Mouse (Mus musculus) testis, adult 2 months (tissue): ENCODE measurements around the gene Kcng4. TPM values are rescaled to one million over a fixed set of nuclear protein-coding genes. Genes with fewer than 3 reads are reported as not detected.
A peak's percentile ranks its signal among the peaks of the same experiment; 100 is the strongest.

ENCODE experiments used
- H3K27ac ChIP-seq: fragments of 200-500 bp; 2 replicates; pipeline ENCODE4 v1.5.1; 2012; ENCODE audit warnings: low read depth, low read length; ENCODE audit not compliant: control insufficient read depth, insufficient read depth
- H3K27me3 ChIP-seq: fragments of 200-500 bp; 2 replicates; pipeline ENCODE4 v1.6.1; 2012; ENCODE audit warnings: mild to moderate bottlenecking, low read length, moderate library complexity; ENCODE audit not compliant: control insufficient read depth, insufficient read depth
- H3K36me3 ChIP-seq: fragments of 200-500 bp; 2 replicates; pipeline ENCODE4 v1.6.1; 2012; ENCODE audit warnings: mild to moderate bottlenecking, low read length; ENCODE audit not compliant: control insufficient read depth, insufficient read depth
- H3K4me1 ChIP-seq: fragments of 200-500 bp; 2 replicates; pipeline ENCODE4 v1.6.1; 2012; ENCODE audit warnings: low read length; ENCODE audit not compliant: control insufficient read depth, insufficient read depth
- H3K4me3 ChIP-seq: fragments of 200-500 bp; 2 replicates; pipeline ENCODE4 v1.5.1; 2012; ENCODE audit warnings: low read depth, mild to moderate bottlenecking, low read length, moderate library complexity, mixed read lengths; ENCODE audit not compliant: control insufficient read depth
- CTCF ChIP-seq: fragments of 200-500 bp; IDR thresholded peaks from 2 replicates; pipeline ENCODE4 v1.5.1; 2012; ENCODE audit warnings: low read depth, mild to moderate bottlenecking, inconsistent platforms, low read length, moderate library complexity; ENCODE audit not compliant: control insufficient read depth, insufficient read depth, insufficient replicate concordance
- POLR2A ChIP-seq: fragments of 200-500 bp; IDR thresholded peaks from 2 replicates; pipeline ENCODE4 v1.6.1; 2012; ENCODE audit warnings: low read depth, mild to moderate bottlenecking, inconsistent platforms, low read length, moderate library complexity; ENCODE audit not compliant: control insufficient read depth
- polyA plus RNA-seq: library from polyadenylated mRNA; depleted of rRNA; stranded (reverse); fragments of >200 nt; gene quantifications from 2 replicates; pipeline ENCODE4 v1.2.3, GENCODE M21; 2012

Gene Kcng4
- polyA plus RNA-seq, 1 experiment: 13.3 TPM

DNA sequence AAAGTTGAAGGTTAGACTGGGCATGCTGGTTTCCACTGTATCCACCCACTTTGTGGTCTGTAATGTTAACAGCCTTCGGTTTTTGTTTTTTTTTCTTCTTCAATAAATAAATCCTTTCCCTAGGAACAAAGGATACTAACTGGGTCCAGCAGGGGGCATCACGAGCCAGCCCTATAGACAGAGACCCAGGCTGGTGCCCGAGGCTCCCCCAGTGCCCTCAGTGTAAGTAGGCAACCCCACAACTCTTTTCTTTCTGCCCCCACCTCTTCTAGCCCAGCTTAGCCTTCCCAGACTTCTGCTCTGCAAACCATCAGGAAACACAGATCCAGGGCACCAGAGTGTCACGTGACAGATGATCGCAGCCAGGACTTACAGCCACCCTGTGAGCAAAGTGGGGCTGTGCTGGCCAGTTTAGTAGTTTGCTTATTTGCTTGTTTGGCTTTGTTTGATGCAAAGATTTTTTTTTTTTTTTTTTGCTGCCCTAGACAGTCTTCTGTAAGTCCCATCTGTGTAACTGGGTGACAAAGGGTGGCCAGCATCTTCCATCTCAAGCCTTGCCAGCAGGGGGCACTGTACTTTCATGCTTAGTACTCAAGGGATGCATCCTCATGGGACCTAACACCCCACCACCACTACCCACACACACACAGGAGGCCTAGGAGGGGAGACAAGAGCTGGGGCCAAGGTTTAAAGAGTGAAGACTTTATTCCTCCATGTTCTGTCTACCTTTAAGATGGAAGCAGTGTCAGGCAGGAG is 21.4 kb upstream of the Kcng4 start:
- Histone ChIP-seq H3K4me3 (no peak overlapping the region), H3K27ac (no peak overlapping the region), H3K27me3 (no peaks in the 10 kb centered on the region), H3K4me1 (peaks cover 18% of the 10 kb centered on the region), H3K36me3 (no peaks in the 10 kb centered on the region)
- no peak for TF ChIP-seq POLR2A
- peak; percentile 55; the same call in 1 of the 2 replicates for TF ChIP-seq CTCF

DNA sequence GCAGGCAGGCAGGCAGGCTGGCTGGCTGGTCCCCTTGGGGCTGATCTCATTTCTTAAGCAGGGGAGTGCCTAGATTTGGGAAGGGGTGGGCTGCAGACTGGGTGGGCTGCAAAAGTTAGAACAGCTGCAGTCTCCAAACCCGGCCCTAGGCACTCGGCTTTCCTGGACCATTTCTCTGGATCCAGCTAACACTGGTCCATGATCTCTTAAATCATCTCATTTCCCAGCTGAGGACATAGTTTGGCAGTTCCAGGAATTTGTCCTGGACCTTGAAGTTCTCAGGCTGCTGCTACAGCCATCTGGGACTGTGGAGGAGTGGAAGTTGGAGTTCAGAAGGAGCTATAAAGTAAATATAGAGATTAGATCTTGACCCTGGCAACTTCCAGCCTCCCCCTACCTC is 15.8 kb upstream of the Kcng4 start:
- no peaks in the 10 kb centered on the region for H3K4me1 ChIP-seq
- H3K36me3 ChIP-seq: no peaks in the 10 kb centered on the region
- no peak overlapping the region for H3K4me3 ChIP-seq
- no peak overlapping the region for H3K27ac ChIP-seq
- no peaks in the 10 kb centered on the region for H3K27me3 ChIP-seq
- TF ChIP-seq CTCF (no peak), POLR2A (no peak)

GRCm38 (mm10) chr8:119646846-119647245 is 11.4 kb upstream of the Kcng4 start:
- TF ChIP-seq POLR2A (no peak), CTCF (no peak)
- no peaks in the 10 kb centered on the region for H3K36me3 ChIP-seq
- H3K4me3 ChIP-seq: no peak overlapping the region

GRCm38 (mm10) chr8:119646197-119646596 is 10.7 kb upstream of the Kcng4 start:
- no peak for TF ChIP-seq POLR2A
- peak; percentile 47; the same call in 1 of the 2 replicates for TF ChIP-seq CTCF
- no peaks in the 10 kb centered on the region; the same call in 1 of the 2 replicates for H3K4me1 ChIP-seq
- no peaks in the 10 kb centered on the region for H3K27me3 ChIP-seq
- peak overlapping the region; percentile 73 for H3K27ac ChIP-seq
- no peaks in the 10 kb centered on the region for H3K36me3 ChIP-seq
- no peak overlapping the region for H3K4me3 ChIP-seq

More at GRCm38 (mm10) chr8:119646846-119647245, 11.4 kb upstream of the Kcng4 start:
- Histone ChIP-seq H3K27me3 (no peaks in the 10 kb centered on the region), H3K4me1 (no peaks in the 10 kb centered on the region), H3K27ac (peak overlapping the region; percentile 73)

DNA sequence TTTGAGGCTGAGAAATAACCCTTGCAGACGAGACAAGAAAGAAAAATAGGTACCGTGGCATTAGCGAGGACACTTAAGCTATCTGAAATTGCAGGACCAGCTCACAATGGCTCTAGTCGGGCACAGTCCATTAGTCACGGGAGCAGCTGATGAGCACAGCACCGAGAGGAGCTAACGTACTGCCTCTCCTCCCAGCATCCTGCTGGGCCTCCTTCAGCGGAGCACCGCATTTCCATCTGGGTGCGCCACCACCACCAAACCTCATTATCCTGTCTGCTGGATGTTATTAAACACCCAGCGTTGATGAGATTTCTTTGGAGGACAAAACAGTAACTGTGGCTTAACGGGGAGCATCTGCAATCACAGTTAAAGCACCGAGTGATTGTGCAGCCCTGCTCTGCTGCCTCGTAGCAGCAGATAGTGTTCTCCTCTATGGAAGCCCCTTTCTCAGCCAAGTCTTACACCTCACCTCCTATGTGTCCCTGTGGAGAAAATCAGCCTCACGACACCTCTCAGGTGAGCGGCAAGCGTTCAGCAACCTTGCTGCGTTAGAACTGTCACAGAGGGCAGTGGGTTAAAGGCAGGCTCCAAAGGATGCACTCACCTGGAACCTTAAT is 9.6 kb upstream of the Kcng4 start:
- TF ChIP-seq CTCF (no peak), POLR2A (no peak)
- no peaks in the 10 kb centered on the region; the same call in 1 of the 2 replicates for H3K4me1 ChIP-seq
- no peak overlapping the region for H3K4me3 ChIP-seq
- no peaks in the 10 kb centered on the region for H3K27me3 ChIP-seq
- no peak overlapping the region for H3K27ac ChIP-seq
- no peaks in the 10 kb centered on the region for H3K36me3 ChIP-seq

DNA sequence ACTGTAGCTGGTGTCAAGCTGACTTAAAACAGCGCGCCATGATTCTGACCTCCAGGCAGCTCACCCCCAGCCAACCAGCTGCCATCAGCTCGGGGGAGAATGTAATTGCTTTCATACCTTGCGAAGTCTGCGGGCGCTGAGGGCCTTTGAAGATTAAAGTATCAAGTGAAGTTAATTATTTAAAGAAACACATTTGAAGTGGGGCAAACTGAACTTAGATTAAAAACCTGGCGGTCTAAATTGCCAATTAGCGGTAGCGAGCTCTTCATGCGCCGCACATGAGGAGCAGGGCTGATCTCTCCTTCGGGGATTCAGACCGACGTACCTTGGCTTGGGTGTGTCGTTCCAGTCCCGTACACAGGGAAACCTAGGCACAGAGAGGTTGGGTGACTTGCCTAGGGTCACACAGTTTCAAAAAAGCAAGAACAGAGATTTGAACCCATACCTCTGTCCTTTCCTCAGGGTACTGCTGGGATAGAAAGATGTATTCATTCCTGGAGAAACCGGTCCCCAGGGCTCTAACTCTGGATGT is 9.0 kb upstream of the Kcng4 start:
- Histone ChIP-seq H3K4me1 (no peaks in the 10 kb centered on the region; the same call in 1 of the 2 replicates), H3K27me3 (no peaks in the 10 kb centered on the region), H3K27ac (no peak overlapping the region), H3K36me3 (no peaks in the 10 kb centered on the region), H3K4me3 (no peak overlapping the region)
- TF ChIP-seq POLR2A: no peak
- no peak for TF ChIP-seq CTCF

- no peaks in the 10 kb centered on the region; the same call in 1 of the 2 replicates for H3K4me1 ChIP-seq
- no peaks in the 10 kb centered on the region for H3K36me3 ChIP-seq
- no peaks in the 10 kb centered on the region for H3K27me3 ChIP-seq
- H3K4me3 ChIP-seq: no peak overlapping the region
- H3K27ac ChIP-seq: no peak overlapping the region
- TF ChIP-seq CTCF: no peak
- no peak for TF ChIP-seq POLR2A
These were observed 7.5 kb upstream of the Kcng4 start for GRCm38 (mm10) chr8:119642960-119643359.
